Mouse (Mus musculus): ENCODE measurements around the gene Bptf. TPM values are rescaled to one million over a fixed set of nuclear protein-coding genes. Genes with fewer than 3 reads are reported as not detected.
"Not testable (repeated sequence)": the region's sequence is repeated elsewhere in the genome, so short reads cannot be mapped to it uniquely, and the experiment has no call there.

Bptf gene
- 19.6 and 21.7 TPM in 2 replicates for polyA plus RNA-seq (2016; fragmentation: Nextera tagmentation; extraction: Ambion mirVana)

- H3K4me3 ChIP-seq, result peak within 1 kb of the TSS; percentile 96
- H3K4me1 ChIP-seq (replicated peaks), result peaks cover 19% of the 10 kb centered on the region
- no peaks in the 10 kb centered on the region for H3K36me3 ChIP-seq
- H3K9ac ChIP-seq, result peak within 1 kb of the TSS; percentile 99
- H3K27ac ChIP-seq (ENCODE audit: poor library complexity, severe bottlenecking), result peak within 1 kb of the TSS; percentile 97
- peak; percentile 97 for ATAC-seq (ENCODE audit: insufficient number of reproducible peaks, low FRiP score)
- peak within 1 kb of the TSS; percentile 91 for H3K4me2 ChIP-seq
- WGBS, result 4% methylated on average over 64 of the region's 94 CpGs
- no peaks in the 10 kb centered on the region for H3K9me3 ChIP-seq (replicated peaks)
- H3K27me3 ChIP-seq (replicated peaks), result no peaks in the 10 kb centered on the region
Measured at GRCm38 (mm10) chr11:107131749-107132421, at the start of gene Bptf. Gene Bptf, minus strand, starts transcription at chr11:107132127.

- H3K9ac ChIP-seq, result no peak overlapping the region
- no peaks in the 10 kb centered on the region for H3K9me3 ChIP-seq (replicated peaks)
- H3K27ac ChIP-seq (ENCODE audit: poor library complexity, severe bottlenecking), result no peak overlapping the region
- H3K36me3 ChIP-seq, result peaks cover 14% of the 10 kb centered on the region
- H3K27me3 ChIP-seq (replicated peaks), result no peaks in the 10 kb centered on the region
- 72% methylated on average over 4 of the region's 4 CpGs for WGBS
- peaks cover 16% of the 10 kb centered on the region for H3K4me1 ChIP-seq (replicated peaks)
- H3K4me3 ChIP-seq, result no peak overlapping the region
- H3K4me2 ChIP-seq, result no peak overlapping the region
- no peak for ATAC-seq (ENCODE audit: insufficient number of reproducible peaks, low FRiP score)
Measured at GRCm38 (mm10) chr11:107161215-107161614, 29.3 kb upstream of the Bptf start.

DNA sequence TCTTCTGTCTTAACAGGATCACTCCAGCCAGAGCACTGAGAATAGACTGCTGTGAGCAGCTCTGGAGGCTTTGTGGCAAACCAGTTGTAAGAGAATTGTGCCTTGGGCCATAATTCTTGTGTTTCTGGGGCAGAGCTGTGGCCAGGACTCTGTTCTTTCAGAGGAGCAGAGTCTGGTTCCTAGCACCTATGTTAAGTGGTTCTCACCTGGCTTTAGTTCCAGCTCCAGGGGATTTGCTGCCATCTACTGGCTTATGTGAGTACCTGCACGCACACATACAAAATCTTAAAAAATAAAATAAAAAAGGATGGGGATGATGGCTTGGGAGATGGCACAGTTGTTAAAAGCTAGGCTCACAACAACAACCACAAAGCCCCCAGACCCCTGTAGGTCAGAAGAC is 27.1 kb upstream of the Bptf start:
- H3K4me3 ChIP-seq, result no peak overlapping the region
- no peak for ATAC-seq (ENCODE audit: insufficient number of reproducible peaks, low FRiP score)

GRCm38 (mm10) chr11:107156977-107157642 is 25.2 kb upstream of the Bptf start:
- 21% methylated on average over 5 of the region's 5 CpGs for WGBS
- H3K27me3 ChIP-seq (replicated peaks), result no peaks in the 10 kb centered on the region
- no peak overlapping the region for H3K4me3 ChIP-seq
- ATAC-seq (ENCODE audit: insufficient number of reproducible peaks, low FRiP score), result peak; percentile 73
- H3K9ac ChIP-seq, result no peak overlapping the region
- no peaks in the 10 kb centered on the region for H3K36me3 ChIP-seq
- peaks cover 16% of the 10 kb centered on the region for H3K4me1 ChIP-seq (replicated peaks)
- H3K27ac ChIP-seq (ENCODE audit: poor library complexity, severe bottlenecking), result peak overlapping the region; percentile 67
- H3K9me3 ChIP-seq (replicated peaks), result peaks cover 3% of the 10 kb centered on the region; the same call in 1 of the 2 replicates
- peak overlapping the region; percentile 36 for H3K4me2 ChIP-seq

More for the DNA sequence above, 27.1 kb upstream of the Bptf start:
- peaks cover 16% of the 10 kb centered on the region for H3K4me1 ChIP-seq (replicated peaks)
- WGBS, result 57% methylated on average over 1 of the region's 1 CpGs
- H3K4me2 ChIP-seq, result no peak overlapping the region
- no peak overlapping the region for H3K27ac ChIP-seq (ENCODE audit: poor library complexity, severe bottlenecking)
- H3K27me3 ChIP-seq (replicated peaks), result no peaks in the 10 kb centered on the region
- 0 out of 2 replicates have a peak, but pooled peaks cover 2% of the 10 kb centered on the region for H3K36me3 ChIP-seq
- H3K9me3 ChIP-seq (replicated peaks), result peaks cover 3% of the 10 kb centered on the region; the same call in 1 of the 2 replicates
- no peak overlapping the region for H3K9ac ChIP-seq

- peaks cover 3% of the 10 kb centered on the region; the same call in 1 of the 2 replicates for H3K9me3 ChIP-seq (replicated peaks)
- H3K4me1 ChIP-seq (replicated peaks), result peaks cover 16% of the 10 kb centered on the region
- no peak overlapping the region for H3K4me2 ChIP-seq
- no peaks in the 10 kb centered on the region for H3K27me3 ChIP-seq (replicated peaks)
- 81% methylated on average over 5 of the region's 5 CpGs for WGBS
- no peak overlapping the region for H3K9ac ChIP-seq
- H3K36me3 ChIP-seq, result no peaks in the 10 kb centered on the region
- H3K27ac ChIP-seq (ENCODE audit: poor library complexity, severe bottlenecking), result no peak overlapping the region
- no peak overlapping the region for H3K4me3 ChIP-seq
- no peak for ATAC-seq (ENCODE audit: insufficient number of reproducible peaks, low FRiP score)
Measured at GRCm38 (mm10) chr11:107155292-107155691, 23.4 kb upstream of the Bptf start.

- peaks cover 16% of the 10 kb centered on the region for H3K4me1 ChIP-seq (replicated peaks)
- no peak overlapping the region for H3K9ac ChIP-seq
- H3K36me3 ChIP-seq, result no peaks in the 10 kb centered on the region
- no peak overlapping the region for H3K4me3 ChIP-seq
- no peak overlapping the region for H3K27ac ChIP-seq (ENCODE audit: poor library complexity, severe bottlenecking)
- H3K27me3 ChIP-seq (replicated peaks), result no peaks in the 10 kb centered on the region
- peaks cover 3% of the 10 kb centered on the region; the same call in 1 of the 2 replicates for H3K9me3 ChIP-seq (replicated peaks)
- no peak overlapping the region for H3K4me2 ChIP-seq
- ATAC-seq (ENCODE audit: insufficient number of reproducible peaks, low FRiP score), result no peak
- WGBS, result 72% methylated on average over 7 of the region's 7 CpGs
Measured at GRCm38 (mm10) chr11:107154431-107154830, 22.5 kb upstream of the Bptf start.

- Histone ChIP-seq H3K4me2 (no peak overlapping the region), H3K9me3 (replicated peaks) (peaks cover 3% of the 10 kb centered on the region; the same call in 1 of the 2 replicates), H3K4me1 (replicated peaks) (peaks cover 16% of the 10 kb centered on the region), H3K36me3 (no peaks in the 10 kb centered on the region), H3K27ac (ENCODE audit: poor library complexity, severe bottlenecking) (no peak overlapping the region), H3K4me3 (no peak overlapping the region), H3K9ac (no peak overlapping the region), H3K27me3 (replicated peaks) (no peaks in the 10 kb centered on the region)
- no peak for ATAC-seq (ENCODE audit: insufficient number of reproducible peaks, low FRiP score)
- 78% methylated on average over 5 of the region's 5 CpGs for WGBS
Measured at GRCm38 (mm10) chr11:107153645-107154044, 21.7 kb upstream of the Bptf start.

DNA sequence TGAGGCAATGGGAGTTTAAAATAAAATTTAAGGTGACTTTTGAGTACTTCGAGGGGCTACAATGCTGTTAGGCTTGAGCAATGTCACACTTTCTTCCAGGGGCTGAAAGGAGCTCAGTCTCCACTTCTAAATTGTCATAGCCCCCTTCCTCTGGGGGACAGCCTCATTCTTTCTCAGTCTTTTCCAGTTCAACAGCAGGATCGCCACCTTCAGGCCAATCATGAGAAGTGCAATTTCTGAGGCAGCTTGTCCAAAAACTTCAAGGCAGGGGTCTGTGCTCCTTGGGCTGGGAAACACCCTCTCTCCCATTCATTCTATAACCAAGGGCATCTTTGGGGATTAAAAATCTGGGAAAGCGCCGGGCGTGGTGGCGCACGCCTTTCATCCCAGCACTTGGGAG is 19.9 kb upstream of the Bptf start:
- WGBS, result 75% methylated on average over 7 of the region's 7 CpGs
- no peak overlapping the region for H3K9ac ChIP-seq

DNA sequence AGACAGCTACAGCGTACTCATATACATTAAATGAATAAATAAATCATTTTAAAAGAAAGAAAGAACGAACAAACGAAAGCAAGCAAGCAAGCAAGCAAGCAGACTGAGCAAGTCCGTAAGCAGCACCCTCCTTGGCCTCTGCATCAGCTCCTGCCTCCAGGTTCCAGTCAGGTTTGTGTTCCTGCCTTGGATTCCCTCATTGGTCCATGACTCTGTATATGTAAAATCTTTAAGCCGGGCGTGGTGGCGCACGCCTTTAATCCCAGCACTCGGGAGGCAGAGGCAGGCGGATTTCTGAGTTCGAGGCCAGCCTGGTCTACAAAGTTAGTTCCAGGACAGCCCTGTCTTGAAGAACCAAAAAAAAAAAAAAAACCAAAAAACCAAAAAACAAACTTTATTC is 12.0 kb upstream of the Bptf start:
- not testable (repeated sequence) for H3K9me3 ChIP-seq (replicated peaks); H3K4me2 ChIP-seq; ATAC-seq (ENCODE audit: insufficient number of reproducible peaks, low FRiP score); H3K36me3 ChIP-seq; H3K9ac ChIP-seq; H3K4me1 ChIP-seq (replicated peaks); H3K27ac ChIP-seq (ENCODE audit: poor library complexity, severe bottlenecking); H3K4me3 ChIP-seq; H3K27me3 ChIP-seq (replicated peaks)
- 92% methylated on average over 11 of the region's 11 CpGs for WGBS

More for the DNA sequence above, 19.9 kb upstream of the Bptf start:
- ATAC-seq (ENCODE audit: insufficient number of reproducible peaks, low FRiP score), result no peak
- H3K27ac ChIP-seq (ENCODE audit: poor library complexity, severe bottlenecking), result no peak overlapping the region
- H3K9me3 ChIP-seq (replicated peaks), result peaks cover 3% of the 10 kb centered on the region; the same call in 1 of the 2 replicates
- H3K4me2 ChIP-seq, result no peak overlapping the region
- H3K27me3 ChIP-seq (replicated peaks), result no peaks in the 10 kb centered on the region
- H3K36me3 ChIP-seq, result no peaks in the 10 kb centered on the region
- no peak overlapping the region for H3K4me3 ChIP-seq
- H3K4me1 ChIP-seq (replicated peaks), result peaks cover 4% of the 10 kb centered on the region

DNA sequence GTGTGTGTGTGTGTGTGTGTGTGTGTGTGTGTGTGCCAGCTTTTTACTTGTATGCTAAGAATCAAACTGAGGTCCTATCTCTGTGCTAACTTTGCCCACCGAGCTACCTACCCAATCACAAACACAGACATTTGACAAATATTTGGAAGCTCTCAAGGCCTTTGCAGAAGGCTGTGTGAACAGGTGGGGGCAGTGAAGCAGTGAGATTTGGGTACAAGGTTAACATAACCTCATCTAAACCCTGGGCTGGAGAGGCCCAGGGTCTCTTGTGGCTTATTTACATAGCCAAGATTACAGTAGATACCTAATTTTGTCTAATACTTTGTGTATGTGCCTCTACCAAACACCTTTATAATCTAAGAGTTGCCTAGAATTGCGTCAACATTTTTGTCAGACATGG is 10.5 kb upstream of the Bptf start:
- H3K4me2 ChIP-seq, result no peak overlapping the region
- no peak overlapping the region for H3K27ac ChIP-seq (ENCODE audit: poor library complexity, severe bottlenecking)
- H3K4me1 ChIP-seq (replicated peaks), result no peaks in the 10 kb centered on the region
- H3K9me3 ChIP-seq (replicated peaks), result no peaks in the 10 kb centered on the region; the same call in 1 of the 2 replicates
- H3K27me3 ChIP-seq (replicated peaks), result no peaks in the 10 kb centered on the region
- H3K9ac ChIP-seq, result no peak overlapping the region
- 72% methylated on average over 2 of the region's 2 CpGs for WGBS
- H3K4me3 ChIP-seq, result no peak overlapping the region
- H3K36me3 ChIP-seq, result no peaks in the 10 kb centered on the region
- ATAC-seq (ENCODE audit: insufficient number of reproducible peaks, low FRiP score), result no peak

- H3K4me1 ChIP-seq (replicated peaks), result no peaks in the 10 kb centered on the region
- no peak for ATAC-seq (ENCODE audit: insufficient number of reproducible peaks, low FRiP score)
Measured at GRCm38 (mm10) chr11:107140756-107141155, 8.8 kb upstream of the Bptf start.

More at GRCm38 (mm10) chr11:107140756-107141155, 8.8 kb upstream of the Bptf start:
- Histone ChIP-seq H3K36me3 (no peaks in the 10 kb centered on the region), H3K27ac (ENCODE audit: poor library complexity, severe bottlenecking) (no peak overlapping the region), H3K4me2 (no peak overlapping the region), H3K27me3 (replicated peaks) (no peaks in the 10 kb centered on the region), H3K9me3 (replicated peaks) (no peaks in the 10 kb centered on the region; the same call in 1 of the 2 replicates), H3K9ac (no peak overlapping the region), H3K4me3 (no peak overlapping the region)
- 32% methylated on average over 6 of the region's 6 CpGs for WGBS

All from heart, embryonic 12.5 days (tissue).